Comparison of ENCODE assay signal across 12 mouse cellular contexts in genomic region chr8:122355642-122356606, GRCm38 (mm10). TPM values are rescaled to one million over a fixed set of nuclear protein-coding genes. Genes with fewer than 3 reads are reported as not detected.
DNase-seq lines count a peak whose midpoint lies in the region; ATAC-seq lines count a peak whose summit lies in the region.
"Had no signal": no experiment of that assay in that cellular context is flagged by ENCODE, and none has a peak within 500 bp of the region (broad histone marks: within the 10 kb centered on the region; RNA-seq: fewer than 3 reads in every experiment).

No protein-coding gene starts in this region.

- H3K9me3 ChIP-seq in midbrain, embryonic 11.5 days (ENCODE audit: control insufficient read depth, low read length) = no peaks in the 10 kb centered on the region
- no peaks in the 10 kb centered on the region for H3K9me3 ChIP-seq in midbrain, embryonic 16.5 days (replicated peaks; ENCODE audit: control insufficient read depth, low read length, poor library complexity, severe bottlenecking)
- no peaks in the 10 kb centered on the region for H3K9me3 ChIP-seq in stomach, embryonic 16.5 days (replicated peaks; ENCODE audit: control insufficient read depth, low read length)
- H3K9me3 ChIP-seq: embryonic facial prominence, embryonic 12.5 days had no signal

- H3K27ac ChIP-seq in midbrain, embryonic 11.5 days (ENCODE audit: low read depth, low read length) = no peak overlapping the region
- H3K27ac ChIP-seq in midbrain, embryonic 16.5 days (ENCODE audit: low read length) = no peak overlapping the region
- peak overlapping the region; percentile 47; the same call in 1 of the 2 replicates for H3K27ac ChIP-seq in stomach, embryonic 16.5 days (ENCODE audit: low read length)
- H3K27ac ChIP-seq: embryonic facial prominence, embryonic 12.5 days; gastrocnemius, adult 2 months had no signal

- no peak for ATAC-seq in midbrain, embryonic 11.5 days (ENCODE audit: low FRiP score)
- ATAC-seq in midbrain, embryonic 16.5 days = no peak
- ATAC-seq in stomach, embryonic 16.5 days (ENCODE audit: insufficient read depth, low FRiP score) = peak; percentile 69

- no peak overlapping the region for H3K4me3 ChIP-seq in midbrain, embryonic 11.5 days (ENCODE audit: low read depth, low read length)
- H3K4me3 ChIP-seq in midbrain, embryonic 16.5 days (ENCODE audit: low read depth, low read length) = no peak overlapping the region
- H3K4me3 ChIP-seq in stomach, embryonic 16.5 days (replicated peaks; ENCODE audit: low read length) = no peak overlapping the region
- H3K4me3 ChIP-seq: embryonic facial prominence, embryonic 12.5 days; gastrocnemius, adult 2 months had no signal

- H3K9ac ChIP-seq in midbrain, embryonic 11.5 days (ENCODE audit: low read length) = no peak overlapping the region
- no peak overlapping the region for H3K9ac ChIP-seq in midbrain, embryonic 16.5 days (ENCODE audit: low read depth, low read length)
- H3K9ac ChIP-seq in stomach, embryonic 16.5 days (ENCODE audit: low read length) = no peak overlapping the region
- H3K9ac ChIP-seq: embryonic facial prominence, embryonic 12.5 days had no signal

- whole genome bisulfite sequencing in midbrain, embryonic 11.5 days = 76% methylated on average over 9 of the region's 9 CpGs
- WGBS in midbrain, embryonic 16.5 days = 77% methylated on average over 9 of the region's 9 CpGs
- WGBS in stomach, embryonic 16.5 days = 54% methylated on average over 9 of the region's 9 CpGs

- peak; percentile 40 for DNase-seq in kidney, adult 18-20 months
- DNase-seq in kidney, postnatal 14 days = no peak
- peak; percentile 74 for DNase-seq in midbrain, embryonic 11.5 days (ENCODE audit: low spot score, missing footprints)
- peak; percentile 75 for DNase-seq in gonadal fat pad, adult 2 months (ENCODE audit: low read depth)
- no peak for DNase-seq in gastrocnemius, adult 8-10 months (ENCODE audit: low spot score in 2 of 2)
- no peak for DNase-seq in adipocyte (ENCODE audit: low spot score)
- DNase-seq: gastrocnemius, adult 2 months; heart, postnatal 10 days had no signal

- H3K27me3 ChIP-seq in midbrain, embryonic 11.5 days (ENCODE audit: control insufficient read depth, insufficient read depth, low read length) = no peaks in the 10 kb centered on the region
- no peaks in the 10 kb centered on the region; the same call in none of the 2 replicates for H3K27me3 ChIP-seq in midbrain, embryonic 16.5 days (ENCODE audit: control insufficient read depth, insufficient read depth, low read depth, low read length)
- H3K27me3 ChIP-seq in stomach, embryonic 16.5 days (ENCODE audit: control insufficient read depth, insufficient read depth, low read length) = no peaks in the 10 kb centered on the region

- no peak overlapping the region for H3K4me2 ChIP-seq in midbrain, embryonic 11.5 days
- H3K4me2 ChIP-seq in midbrain, embryonic 16.5 days (ENCODE audit: low read length) = no peak overlapping the region
- H3K4me2 ChIP-seq in stomach, embryonic 16.5 days (ENCODE audit: low read depth, low read length) = peak overlapping the region; percentile 6; the same call in 1 of the 2 replicates
- H3K4me2 ChIP-seq: embryonic facial prominence, embryonic 12.5 days had no signal

- H3K36me3 ChIP-seq in midbrain, embryonic 11.5 days (ENCODE audit: control insufficient read depth, insufficient read depth, low read length) = no peaks in the 10 kb centered on the region
- no peaks in the 10 kb centered on the region for H3K36me3 ChIP-seq in midbrain, embryonic 16.5 days (ENCODE audit: control insufficient read depth, insufficient read depth, low read length)
- H3K36me3 ChIP-seq in stomach, embryonic 16.5 days (ENCODE audit: control insufficient read depth, insufficient read depth, low read length) = no peaks in the 10 kb centered on the region
- H3K36me3 ChIP-seq: embryonic facial prominence, embryonic 12.5 days had no signal

- H3K4me1 ChIP-seq in midbrain, embryonic 11.5 days (ENCODE audit: control insufficient read depth, insufficient read depth, low read length) = peaks cover under 1% of the 10 kb centered on the region
- peaks cover 3% of the 10 kb centered on the region; the same call in 1 of the 2 replicates for H3K4me1 ChIP-seq in midbrain, embryonic 16.5 days (ENCODE audit: control insufficient read depth, insufficient read depth, low read length)
- H3K4me1 ChIP-seq in stomach, embryonic 16.5 days (ENCODE audit: control insufficient read depth, insufficient read depth, low read length) = no peaks in the 10 kb centered on the region
- H3K4me1 ChIP-seq: embryonic facial prominence, embryonic 12.5 days had no signal

RNA-seq across cellular contexts. Expression of gene Trhr2, which starts 4.6 kb away (rescaled TPM):
- not detected in 2 replicates for polyA plus RNA-seq in midbrain, embryonic 11.5 days (2014; fragmentation: Nextera tagmentation; extraction: Ambion mirVana)
- polyA plus RNA-seq in midbrain, embryonic 16.5 days (2015; fragmentation: Nextera tagmentation; extraction: Ambion mirVana) = 0.26 TPM in 1 of 2 replicates, not detected in the other
- not detected in 2 replicates for polyA plus RNA-seq in gonadal fat pad, adult 2 months (2012; rRNA removed)
- polyA plus RNA-seq in stomach, embryonic 16.5 days (2015; fragmentation: Nextera tagmentation; extraction: Ambion mirVana) = not detected in 2 replicates
- not detected for total RNA-seq in gastrocnemius, adult 8-10 months (2022)
- total RNA-seq: gastrocnemius, adult 2 months; heart, postnatal 10 days had no signal
- polyA plus RNA-seq: liver, embryonic 16.5 days had no signal

RNA-seq across cellular contexts. Expression of gene Zc3h18, which starts 20.5 kb away (rescaled TPM):
- polyA plus RNA-seq in midbrain, embryonic 11.5 days (2014; fragmentation: Nextera tagmentation; extraction: Ambion mirVana) = 42.0 and 43.7 TPM in 2 replicates
- polyA plus RNA-seq in midbrain, embryonic 16.5 days (2015; fragmentation: Nextera tagmentation; extraction: Ambion mirVana) = 30.8 and 37.7 TPM in 2 replicates
- 18.9 and 22.1 TPM in 2 replicates for polyA plus RNA-seq in gonadal fat pad, adult 2 months (2012; rRNA removed)
- 28.1 and 32.4 TPM in 2 replicates for polyA plus RNA-seq in stomach, embryonic 16.5 days (2015; fragmentation: Nextera tagmentation; extraction: Ambion mirVana)
- 10 to 100 TPM; 22.9 to 30.7 (median 25.8) TPM for total RNA-seq in gastrocnemius, adult 8-10 months (2022)

Comparison
In these comparisons a context has a peak if more than half of its experiments do, and no peak if none do; other contexts are left out.
1. DNase-seq: peak in kidney, adult 18-20 months (single experiment), midbrain, embryonic 11.5 days (single experiment) and gonadal fat pad, adult 2 months (single experiment); none in kidney, postnatal 14 days (single experiment), gastrocnemius, adult 8-10 months (0 of 2) and adipocyte (single experiment).